Mouse (Mus musculus): ENCODE data around the gene Tmem59l.

GRCm38 (mm10) chr8:70471856-70472255 lies 15.3 kb downstream of the Tmem59l start:
- no peak for TF ChIP-seq CTCF (IDR thresholded peaks at IDR 0.05; ENCODE audit: low read depth, low read length)
- TF ChIP-seq GATA1 (IDR thresholded peaks at IDR 0.05; ENCODE audit: borderline replicate concordance, low read length): no peak
- no peak for TF ChIP-seq TAL1 (conservative IDR thresholded peaks at IDR 0.05; ENCODE audit: low read depth, low read length)
- TF ChIP-seq POLR2AphosphoS5 (IDR thresholded peaks at IDR 0.05; ENCODE audit: insufficient replicate concordance, low read depth, low read length): no peak

Data from G1E (cell line).